Mouse (Mus musculus) midbrain, embryonic 11.5 days (tissue): ENCODE measurements around the gene Olfr829. TPM values are rescaled to one million over a fixed set of nuclear protein-coding genes. Genes with fewer than 3 reads are reported as not detected.
"Not testable (repeated sequence)": the region's sequence is repeated elsewhere in the genome, so short reads cannot be mapped to it uniquely, and the experiment has no call there.

Source experiments
- ATAC-seq: fragments of 200-750 bp; cut with Nextera tagmentation; 2 replicates; pipeline ENCODE4 v1.8.0; 2017; ENCODE audit warnings: moderate TSS enrichment, moderate library complexity; ENCODE audit not compliant: low FRiP score
- DNase-seq: peaks from one replicate; pipeline ENCODE4 v3.0.0; 2015; ENCODE audit warnings: low spot score; ENCODE audit errors: missing footprints
- H3K27ac ChIP-seq: fragments of 300-500 bp; sonication (generic); 2 replicates; pipeline ENCODE4 v1.5.1; 2014; ENCODE audit warnings: low read depth, low read length
- H3K27me3 ChIP-seq: fragments of 300-500 bp; sonication (generic); 2 replicates; pipeline ENCODE4 v1.6.1; 2014; ENCODE audit warnings: mild to moderate bottlenecking, low read length, moderate library complexity, mixed read lengths; ENCODE audit not compliant: control insufficient read depth, insufficient read depth
- H3K36me3 ChIP-seq: fragments of 300-500 bp; sonication (generic); 2 replicates; pipeline ENCODE4 v1.6.1; 2014; ENCODE audit warnings: mild to moderate bottlenecking, low read length, moderate library complexity, mixed read lengths; ENCODE audit not compliant: control insufficient read depth, insufficient read depth
- H3K4me1 ChIP-seq: fragments of 300-500 bp; sonication (generic); 2 replicates; pipeline ENCODE4 v1.6.1; 2014; ENCODE audit warnings: low read length; ENCODE audit not compliant: control insufficient read depth, insufficient read depth
- H3K4me2 ChIP-seq: fragments of 300-500 bp; sonication (generic); 2 replicates; pipeline ENCODE4 v1.6.1; 2014; ENCODE audit warnings: mild to moderate bottlenecking, moderate library complexity
- H3K4me3 ChIP-seq: fragments of 300-500 bp; sonication (generic); 2 replicates; pipeline ENCODE4 v1.5.1; 2014; ENCODE audit warnings: low read depth, low read length
- H3K9ac ChIP-seq: fragments of 300-500 bp; sonication (generic); 2 replicates; pipeline ENCODE4 v1.6.1; 2014; ENCODE audit warnings: low read length
- H3K9me3 ChIP-seq: fragments of 300-500 bp; sonication (generic); 2 replicates; pipeline ENCODE4 v1.6.1; 2016; ENCODE audit warnings: low read length; ENCODE audit not compliant: control insufficient read depth
- WGBS: fragments of 180-500 bp; shearing (Covaris S2); extraction: QIAGEN DNeasy Blood & Tissue Kit; methylation state at CpG from one replicate; pipeline ENCODE4 v1.1.7; 2014; 5-methylcytosine and 5-hydroxymethylcytosine counted together
- polyA plus RNA-seq: library from polyadenylated mRNA; unstranded; fragments of >200 nt; fragmentation: Nextera tagmentation; extraction: Ambion mirVana; gene quantifications from 2 replicates; pipeline ENCODE4 v1.2.1, GENCODE M21; 2014

The Olfr829 gene
- polyA plus RNA-seq: not detected in 2 replicates

DNA sequence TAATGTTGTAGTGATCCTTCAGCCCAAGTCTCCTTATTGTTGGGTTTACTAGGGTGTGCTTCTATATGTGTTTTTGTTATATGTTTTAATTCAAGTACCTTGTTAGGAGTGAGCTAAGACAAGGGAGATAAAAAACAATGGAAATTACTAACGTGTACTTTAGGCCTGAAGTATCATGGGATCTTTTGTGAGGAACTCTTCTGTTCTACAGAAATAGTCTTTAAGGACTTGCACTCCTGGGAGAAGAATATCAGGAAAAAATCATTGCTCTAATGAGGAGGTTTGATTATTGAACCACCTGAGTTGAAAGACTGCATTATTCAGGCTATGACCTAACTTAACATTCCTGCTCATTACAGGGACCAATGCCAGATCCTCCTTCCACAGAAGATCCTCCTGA, at the start of gene Olfr829:
Gene Olfr829, plus strand, starts transcription at position 301 of the 400 bp plus-strand sequence.
- 72% methylated on average over 1 of the region's 1 CpGs for WGBS
- no peak within 1 kb of the TSS for H3K9ac ChIP-seq
- no peak within 1 kb of the TSS for H3K4me3 ChIP-seq
- H3K27me3 ChIP-seq: no peaks in the 10 kb centered on the region
- no peak within 1 kb of the TSS for H3K27ac ChIP-seq
- no peaks in the 10 kb centered on the region for H3K4me1 ChIP-seq
- no peaks in the 10 kb centered on the region for H3K9me3 ChIP-seq
- H3K36me3 ChIP-seq: no peaks in the 10 kb centered on the region
- ATAC-seq (no peak), DNase-seq (no peak)
- no peak within 1 kb of the TSS for H3K4me2 ChIP-seq

DNA sequence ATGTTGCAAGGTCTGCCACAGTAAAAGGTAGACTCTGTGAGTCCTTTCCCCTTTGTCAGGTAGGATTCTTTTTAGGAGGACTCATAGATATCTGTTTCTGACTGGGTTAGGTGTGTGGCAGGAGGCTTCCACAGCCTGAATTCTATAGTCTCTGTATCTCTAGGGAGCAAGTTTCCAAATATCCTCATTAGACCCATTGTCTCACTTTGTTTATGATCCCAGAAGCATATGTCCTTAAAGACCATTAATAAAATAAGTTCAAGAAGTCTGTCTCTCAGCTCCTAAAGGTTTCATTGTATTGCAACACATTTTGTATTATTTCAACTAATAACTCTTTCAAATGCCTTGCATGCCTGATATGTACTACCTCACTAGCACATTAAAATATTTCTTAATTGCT, 35.3 kb upstream of the Olfr829 start, which contains the start of gene Olfr828:
Gene Olfr828, minus strand, starts transcription at position 101 of the 400 bp plus-strand sequence.
- DNase-seq: no peak
- no peak within 1 kb of the TSS for H3K9ac ChIP-seq
- H3K27ac ChIP-seq: no peak within 1 kb of the TSS
- no peaks in the 10 kb centered on the region for H3K36me3 ChIP-seq
- H3K27me3 ChIP-seq: no peaks in the 10 kb centered on the region
- no peak within 1 kb of the TSS for H3K4me2 ChIP-seq
- H3K9me3 ChIP-seq: no peaks in the 10 kb centered on the region
- no peak within 1 kb of the TSS for H3K4me3 ChIP-seq
- H3K4me1 ChIP-seq: no peaks in the 10 kb centered on the region
- no peak for ATAC-seq

DNA sequence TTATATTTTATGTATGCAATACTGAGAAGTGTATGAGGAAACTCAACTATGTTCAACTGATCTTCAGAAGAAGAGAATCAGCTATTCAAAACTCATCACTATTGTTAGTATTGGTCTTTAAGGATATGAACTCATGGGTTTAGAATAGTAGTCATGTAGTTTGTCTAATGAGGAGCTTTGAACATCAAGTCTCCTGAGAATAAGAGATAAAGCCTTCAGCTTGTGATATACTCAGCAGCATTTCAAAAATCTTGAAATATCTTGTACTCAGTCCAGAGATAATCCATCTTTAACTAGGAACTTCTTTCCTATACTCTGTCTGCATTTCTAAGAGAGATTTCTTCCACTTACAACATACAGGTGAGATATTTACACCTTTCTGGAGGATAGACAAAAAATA, 19.7 kb downstream of the Olfr829 start, which contains the start of gene Olfr830:
Gene Olfr830, plus strand, starts transcription at position 301 of the 400 bp plus-strand sequence.
- Histone ChIP-seq H3K9me3 (no peaks in the 10 kb centered on the region), H3K4me2 (no peak within 1 kb of the TSS), H3K27me3 (no peaks in the 10 kb centered on the region), H3K4me3 (no peak within 1 kb of the TSS), H3K4me1 (no peaks in the 10 kb centered on the region), H3K27ac (no peak within 1 kb of the TSS), H3K36me3 (no peaks in the 10 kb centered on the region), H3K9ac (no peak within 1 kb of the TSS)
- no peak for DNase-seq
- ATAC-seq: no peak

DNA sequence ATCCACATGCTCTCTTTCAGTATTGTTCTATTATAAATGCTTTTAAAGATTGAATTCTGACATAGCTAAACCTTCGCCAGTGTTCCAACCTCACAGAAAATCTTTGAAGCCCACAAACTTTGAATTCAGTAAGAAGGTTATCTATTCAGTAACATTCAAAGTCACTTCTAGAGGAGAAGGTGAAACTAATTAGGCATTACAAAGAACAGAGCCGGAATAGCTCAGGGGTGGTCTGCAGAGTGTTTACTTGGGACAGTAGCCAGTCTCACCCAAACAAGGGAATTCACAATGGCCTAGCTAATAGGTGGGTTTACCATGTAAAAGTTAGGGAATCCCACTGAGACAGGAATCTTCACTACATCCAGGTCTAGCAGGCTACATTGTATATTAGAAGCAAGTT, 53.0 kb downstream of the Olfr829 start:
- ATAC-seq, H3K27me3 ChIP-seq: not testable (repeated sequence)
- WGBS: 69% methylated on average over 2 of the region's 2 CpGs

More for the DNA sequence above, 53.0 kb downstream of the Olfr829 start:
- not testable (repeated sequence) for H3K27ac ChIP-seq, H3K4me3 ChIP-seq, H3K4me2 ChIP-seq, H3K4me1 ChIP-seq, H3K9me3 ChIP-seq, H3K9ac ChIP-seq, H3K36me3 ChIP-seq, DNase-seq

Other genes with a start within 250 kb of the Olfr829 start
- not detected in 2 replicates for gene Muc16, start 180.4 kb upstream of the Olfr829 start, polyA plus RNA-seq
- gene Olfr24, start 90.9 kb upstream of the Olfr829 start, polyA plus RNA-seq: not detected in 2 replicates
- gene Olfr828, start 35.4 kb upstream of the Olfr829 start, polyA plus RNA-seq: not detected in 2 replicates
- not detected in 2 replicates for gene Olfr830, start 19.8 kb downstream of the Olfr829 start, polyA plus RNA-seq
- gene Olfr832, start 82.2 kb downstream of the Olfr829 start, polyA plus RNA-seq: not detected in 2 replicates
- not detected in 2 replicates for gene Olfr834, start 133.1 kb downstream of the Olfr829 start, polyA plus RNA-seq
- not detected in 2 replicates for gene Olfr835, start 177.8 kb downstream of the Olfr829 start, polyA plus RNA-seq